Mouse (Mus musculus) limb, embryonic 15.5 days (tissue): ENCODE results near the gene Lgr5. TPM values are rescaled to one million over a fixed set of nuclear protein-coding genes. Genes with fewer than 3 reads are reported as not detected.

Experiments used
- ATAC-seq: fragments of 200-750 bp; cut with Nextera tagmentation; 2 replicates; pipeline ENCODE4 v1.8.0; 2017; ENCODE audit warnings: low read depth, moderate TSS enrichment; ENCODE audit not compliant: insufficient number of reproducible peaks, low FRiP score, low TSS enrichment
- H3K27ac ChIP-seq: fragments of 300-500 bp; sonication (generic); 2 replicates; pipeline ENCODE4 v1.5.1; 2015; ENCODE audit warnings: moderate library complexity, mild to moderate bottlenecking, inconsistent platforms
- H3K27me3 ChIP-seq: fragments of 300-500 bp; sonication (generic); 2 replicates; pipeline ENCODE4 v1.6.1; 2015; ENCODE audit warnings: inconsistent platforms
- H3K36me3 ChIP-seq: fragments of 300-500 bp; sonication (generic); 2 replicates; pipeline ENCODE4 v1.6.1; 2015; ENCODE audit warnings: inconsistent platforms
- H3K4me1 ChIP-seq: fragments of 300-500 bp; sonication (generic); 2 replicates; pipeline ENCODE4 v1.6.1; 2015; ENCODE audit warnings: inconsistent platforms
- H3K4me2 ChIP-seq: fragments of 300-500 bp; sonication (generic); 2 replicates; pipeline ENCODE4 v1.6.1; 2015; ENCODE audit warnings: mild to moderate bottlenecking, inconsistent platforms
- H3K4me3 ChIP-seq: fragments of 300-500 bp; sonication (generic); 2 replicates; pipeline ENCODE4 v1.5.1; 2015; ENCODE audit warnings: mild to moderate bottlenecking, inconsistent platforms
- H3K9ac ChIP-seq: fragments of 300-500 bp; sonication (generic); 2 replicates; pipeline ENCODE4 v1.6.1; 2015; ENCODE audit warnings: inconsistent platforms
- H3K9me3 ChIP-seq: fragments of 300-500 bp; sonication (generic); 2 replicates; pipeline ENCODE4 v1.6.1; 2016; ENCODE audit warnings: inconsistent platforms
- WGBS: fragments of 180-500 bp; shearing (Covaris S2); methylation state at CpG from one replicate; pipeline ENCODE4 v1.1.7; 2015; 5-methylcytosine and 5-hydroxymethylcytosine counted together
- polyA plus RNA-seq: library from polyadenylated mRNA; unstranded; fragments of >200 nt; fragmentation: Nextera tagmentation; extraction: Ambion mirVana; gene quantifications from 2 replicates; pipeline ENCODE4 v1.2.1, GENCODE M21; 2015

Gene Lgr5
- polyA plus RNA-seq, 1 experiment from 2014 or later, result 11.8 TPM

- Histone ChIP-seq H3K9me3 (no peaks in the 10 kb centered on the region), H3K36me3 (no peaks in the 10 kb centered on the region), H3K4me2 (no peak overlapping the region), H3K9ac (no peak overlapping the region), H3K4me1 (no peaks in the 10 kb centered on the region), H3K27ac (no peak overlapping the region), H3K27me3 (no peaks in the 10 kb centered on the region), H3K4me3 (no peak overlapping the region)
- WGBS, result 83% methylated on average over 7 of the region's 7 CpGs
- ATAC-seq, result no peak
These were observed 122.5 kb downstream of the Lgr5 start for GRCm38 (mm10) chr10:115465072-115465471.

DNA sequence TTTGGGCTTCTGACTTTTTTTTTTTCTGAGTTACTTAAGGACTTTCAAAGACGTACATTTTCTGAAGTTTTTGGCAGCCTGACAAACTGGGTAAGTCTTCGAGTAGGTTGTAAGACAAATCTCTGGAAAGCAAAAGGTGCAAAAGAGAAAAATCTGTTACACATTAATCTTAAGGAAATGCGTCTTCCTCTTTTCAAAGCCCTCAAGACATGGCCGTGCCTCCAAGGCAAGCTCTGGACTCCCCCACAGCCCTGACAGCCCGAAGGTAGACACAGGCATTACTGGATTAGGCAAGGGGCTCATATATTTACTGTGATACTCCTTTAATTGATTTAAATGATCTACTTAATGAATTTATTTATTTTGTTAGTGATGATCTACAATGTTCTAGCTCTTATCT, 124.9 kb downstream of the Lgr5 start:
- no peak for ATAC-seq
- H3K9me3 ChIP-seq, result no peaks in the 10 kb centered on the region
- no peaks in the 10 kb centered on the region for H3K4me1 ChIP-seq
- WGBS, result 40% methylated on average over 5 of the region's 5 CpGs
- H3K27me3 ChIP-seq, result no peaks in the 10 kb centered on the region
- H3K4me3 ChIP-seq, result no peak overlapping the region
- no peak overlapping the region for H3K4me2 ChIP-seq
- no peak overlapping the region for H3K9ac ChIP-seq
- no peaks in the 10 kb centered on the region for H3K36me3 ChIP-seq
- no peak overlapping the region for H3K27ac ChIP-seq

DNA sequence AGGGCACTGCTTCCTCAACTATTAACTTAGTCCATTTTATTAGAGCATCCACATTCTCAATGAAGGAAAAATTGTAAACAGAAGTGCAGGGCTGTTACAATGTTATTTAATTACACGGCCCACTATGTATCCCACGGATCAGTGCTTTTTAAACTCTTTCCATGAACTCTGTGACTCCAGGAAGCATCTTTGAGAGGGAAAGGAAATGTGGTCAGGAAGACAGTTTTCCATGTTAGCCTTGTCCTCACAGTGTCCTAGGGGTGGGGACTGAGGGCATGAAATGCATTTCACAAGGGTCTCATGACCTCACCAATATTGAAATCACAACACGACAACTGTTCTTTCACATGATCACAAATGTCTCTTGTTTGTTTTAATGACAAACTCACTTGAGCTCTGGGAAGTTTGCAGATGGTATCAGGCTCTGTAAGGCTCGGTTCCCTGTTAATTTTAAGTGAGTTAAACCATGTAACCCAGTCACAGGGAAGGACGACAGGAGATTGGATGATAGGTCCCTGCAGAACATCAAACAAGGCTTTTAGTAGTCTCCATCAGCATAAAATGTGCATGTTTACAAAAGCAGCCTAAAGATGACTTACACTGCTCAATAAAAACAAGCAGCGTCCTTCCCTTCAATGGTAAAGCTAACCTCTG, 130.1 kb downstream of the Lgr5 start:
- Histone ChIP-seq H3K9me3 (no peaks in the 10 kb centered on the region), H3K4me1 (no peaks in the 10 kb centered on the region), H3K4me3 (no peak overlapping the region), H3K4me2 (no peak overlapping the region), H3K9ac (no peak overlapping the region), H3K27ac (no peak overlapping the region), H3K27me3 (no peaks in the 10 kb centered on the region), H3K36me3 (no peaks in the 10 kb centered on the region)
- 33% methylated on average over 6 of the region's 6 CpGs for WGBS
- no peak for ATAC-seq

DNA sequence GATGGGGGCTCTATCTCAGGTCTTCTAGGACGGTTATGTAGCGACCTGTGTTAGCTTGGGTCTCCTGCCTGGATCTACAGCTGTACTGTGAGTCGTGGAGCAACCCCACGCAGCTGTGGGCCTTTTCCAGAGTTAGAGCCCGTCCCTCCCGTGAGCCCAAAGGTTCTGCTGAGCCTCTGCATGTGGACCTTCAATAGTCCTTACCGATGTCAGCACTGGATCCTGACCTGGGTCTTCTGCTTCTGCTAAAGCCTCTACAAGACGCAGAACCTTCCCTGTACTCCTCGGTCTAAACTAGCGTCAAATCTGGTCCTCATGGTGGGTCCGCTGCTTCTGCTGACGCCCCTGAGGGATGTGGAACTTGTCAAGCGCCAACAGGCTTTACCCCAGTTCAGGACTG, 139.0 kb downstream of the Lgr5 start:
- no peak overlapping the region for H3K4me3 ChIP-seq
- ATAC-seq, result no peak
- no peaks in the 10 kb centered on the region for H3K4me1 ChIP-seq
- no peaks in the 10 kb centered on the region for H3K9me3 ChIP-seq
- no peak overlapping the region for H3K27ac ChIP-seq
- WGBS, result 91% methylated on average over 13 of the region's 13 CpGs
- no peaks in the 10 kb centered on the region for H3K27me3 ChIP-seq
- H3K36me3 ChIP-seq, result no peaks in the 10 kb centered on the region
- H3K4me2 ChIP-seq, result no peak overlapping the region
- no peak overlapping the region for H3K9ac ChIP-seq

- no peak for ATAC-seq
- no peaks in the 10 kb centered on the region for H3K4me1 ChIP-seq
- no peaks in the 10 kb centered on the region for H3K27me3 ChIP-seq
- no peak overlapping the region for H3K4me3 ChIP-seq
- peaks cover 29% of the 10 kb centered on the region for H3K36me3 ChIP-seq
- WGBS, result 85% methylated on average over 4 of the region's 4 CpGs
- no peak overlapping the region for H3K9ac ChIP-seq
- H3K27ac ChIP-seq, result no peak overlapping the region
- no peaks in the 10 kb centered on the region for H3K9me3 ChIP-seq
- no peak overlapping the region for H3K4me2 ChIP-seq
These were observed 150.3 kb downstream of the Lgr5 start for GRCm38 (mm10) chr10:115437286-115437685.

- Histone ChIP-seq H3K4me1 (no peaks in the 10 kb centered on the region), H3K9me3 (no peaks in the 10 kb centered on the region), H3K4me2 (no peak overlapping the region), H3K36me3 (peaks cover 60% of the 10 kb centered on the region), H3K4me3 (no peak overlapping the region), H3K27ac (no peak overlapping the region), H3K9ac (no peak overlapping the region), H3K27me3 (no peaks in the 10 kb centered on the region)
- WGBS, result 61% methylated on average over 2 of the region's 2 CpGs
- no peak for ATAC-seq
These were observed 162.2 kb downstream of the Lgr5 start for GRCm38 (mm10) chr10:115425351-115425750.

DNA sequence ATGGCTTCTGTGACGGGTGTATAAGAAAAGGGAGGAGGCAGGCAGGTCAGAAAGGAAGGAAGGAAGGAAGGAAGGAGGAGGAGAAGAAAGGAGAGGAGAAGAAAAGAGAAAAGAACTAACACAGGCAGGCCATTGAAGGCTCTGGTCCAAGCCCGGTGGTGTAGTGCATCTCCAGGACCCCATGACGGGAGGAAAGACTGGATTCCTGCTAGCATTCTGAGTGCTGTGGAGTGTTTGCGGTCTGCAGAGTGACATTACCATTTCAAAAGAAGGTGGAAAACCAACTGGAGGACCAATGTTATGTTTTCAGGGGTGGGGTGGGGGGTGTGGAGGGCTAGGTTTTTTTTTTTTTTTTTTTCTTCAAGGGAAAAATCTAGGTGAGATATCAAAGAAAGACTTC, 165.6 kb downstream of the Lgr5 start:
- Histone ChIP-seq H3K36me3 (peaks cover 56% of the 10 kb centered on the region), H3K27me3 (no peaks in the 10 kb centered on the region), H3K9ac (no peak overlapping the region), H3K27ac (no peak overlapping the region), H3K4me1 (no peaks in the 10 kb centered on the region), H3K4me3 (no peak overlapping the region), H3K4me2 (no peak overlapping the region), H3K9me3 (no peaks in the 10 kb centered on the region)
- ATAC-seq, result no peak
- 88% methylated on average over 4 of the region's 4 CpGs for WGBS

DNA sequence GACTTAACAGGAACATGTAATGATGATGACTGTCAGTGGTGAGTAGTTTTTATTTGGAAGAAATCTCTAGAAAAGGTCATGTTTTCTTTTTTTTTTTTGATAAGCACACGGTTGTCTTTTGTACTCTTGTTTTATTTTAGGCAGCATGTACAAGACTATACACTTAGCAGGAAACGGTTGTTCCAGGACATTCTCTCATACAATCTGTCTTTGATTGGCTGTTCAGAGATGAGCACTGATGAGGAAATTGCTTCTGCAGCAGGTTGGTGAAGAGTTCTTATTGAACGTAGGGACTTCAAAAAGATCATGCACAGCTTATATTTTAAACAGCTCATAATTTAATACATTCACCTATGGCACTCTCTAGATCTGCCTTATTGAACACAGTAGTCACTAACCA, 173.5 kb downstream of the Lgr5 start:
- WGBS, result 87% methylated on average over 3 of the region's 3 CpGs
- no peak overlapping the region for H3K4me3 ChIP-seq
- H3K4me2 ChIP-seq, result no peak overlapping the region
- no peaks in the 10 kb centered on the region for H3K9me3 ChIP-seq
- no peaks in the 10 kb centered on the region for H3K27me3 ChIP-seq
- H3K27ac ChIP-seq, result no peak overlapping the region
- no peak overlapping the region for H3K9ac ChIP-seq
- no peaks in the 10 kb centered on the region for H3K4me1 ChIP-seq
- no peak for ATAC-seq
- H3K36me3 ChIP-seq, result peaks cover 73% of the 10 kb centered on the region

DNA sequence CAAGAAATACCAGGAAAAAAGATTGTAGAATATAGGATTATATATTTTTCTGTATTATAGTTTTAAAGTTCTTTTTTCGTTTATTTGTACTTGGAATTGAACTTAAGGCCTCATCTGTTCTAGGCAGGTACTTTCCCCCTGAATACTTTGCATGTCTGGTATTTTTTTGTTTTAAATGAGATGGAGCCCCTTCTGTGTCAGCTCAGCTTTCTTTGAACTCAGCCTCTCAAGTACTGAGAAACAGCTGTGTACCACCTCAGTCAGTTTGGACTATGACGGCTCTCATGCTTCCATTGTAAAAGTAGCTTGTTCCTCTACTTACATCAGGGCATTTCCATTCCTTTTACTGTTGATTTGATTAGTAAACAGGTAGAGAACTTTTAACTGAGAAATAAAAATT, 174.1 kb downstream of the Lgr5 start:
- H3K36me3 ChIP-seq, result peaks cover 72% of the 10 kb centered on the region
- no peak for ATAC-seq

DNA sequence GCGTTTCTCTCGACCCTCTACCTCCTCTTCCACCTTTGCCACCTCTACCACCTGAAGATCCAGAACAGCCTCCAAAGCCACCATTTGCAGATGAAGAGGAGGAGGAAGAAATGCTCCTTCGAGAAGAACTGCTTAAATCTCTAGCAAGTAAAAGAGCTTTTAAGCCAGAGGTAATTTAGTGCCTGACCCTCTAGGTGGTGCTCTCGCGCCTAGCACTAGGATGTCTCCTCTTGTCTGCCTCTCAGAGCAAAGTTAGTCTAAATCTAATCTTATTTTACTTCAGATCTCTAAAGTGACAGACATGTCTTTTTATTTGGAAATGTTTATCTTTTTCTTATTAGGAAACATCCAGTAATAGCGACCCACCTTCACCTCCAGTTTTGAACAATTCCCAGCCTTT, 181.2 kb downstream of the Lgr5 start:
- 71% methylated on average over 6 of the region's 6 CpGs for WGBS
- no peak overlapping the region for H3K27ac ChIP-seq

More for the DNA sequence above, 174.1 kb downstream of the Lgr5 start:
- 79% methylated on average over 2 of the region's 2 CpGs for WGBS
- H3K4me1 ChIP-seq, result no peaks in the 10 kb centered on the region
- no peak overlapping the region for H3K4me2 ChIP-seq
- H3K27me3 ChIP-seq, result no peaks in the 10 kb centered on the region
- no peak overlapping the region for H3K4me3 ChIP-seq
- H3K9me3 ChIP-seq, result no peaks in the 10 kb centered on the region
- no peak overlapping the region for H3K27ac ChIP-seq
- H3K9ac ChIP-seq, result no peak overlapping the region

More for the DNA sequence above, 181.2 kb downstream of the Lgr5 start:
- no peak overlapping the region for H3K4me3 ChIP-seq
- H3K4me1 ChIP-seq, result no peaks in the 10 kb centered on the region
- no peak for ATAC-seq
- H3K9ac ChIP-seq, result no peak overlapping the region
- H3K27me3 ChIP-seq, result no peaks in the 10 kb centered on the region
- H3K9me3 ChIP-seq, result no peaks in the 10 kb centered on the region
- H3K4me2 ChIP-seq, result no peak overlapping the region
- H3K36me3 ChIP-seq, result peaks cover 67% of the 10 kb centered on the region

Other genes with a start within 250 kb of the Lgr5 start
- 26.6 and 28.6 TPM in 2 replicates for gene Tmem19, start 225.3 kb downstream of the Lgr5 start, polyA plus RNA-seq
- gene Thap2, start 203.3 kb downstream of the Lgr5 start, polyA plus RNA-seq, result 21.2 and 21.5 TPM in 2 replicates
- 16.7 and 21.9 TPM in 2 replicates for gene Zfc3h1, start 202.8 kb downstream of the Lgr5 start, polyA plus RNA-seq
- gene A930009A15Rik, start 17.8 kb downstream of the Lgr5 start, polyA plus RNA-seq, result not detected in 2 replicates
- 2.1 and 3.1 TPM in 2 replicates for gene Tspan8, start 229.1 kb upstream of the Lgr5 start, polyA plus RNA-seq